Mouse (Mus musculus): ENCODE measurements around the gene Npdc1. TPM values are rescaled to one million over a fixed set of nuclear protein-coding genes. Genes with fewer than 3 reads are reported as not detected.

Npdc1 gene
- polyA plus RNA-seq, 1 experiment: 114 TPM

- H3ac ChIP-seq (ENCODE audit: control insufficient read depth, insufficient read length): no peak overlapping the region
- TF ChIP-seq USF1 (IDR thresholded peaks at IDR 0.05; ENCODE audit: low read depth) (no peak), POLR2A (IDR thresholded peaks at IDR 0.05; ENCODE audit: insufficient read length, low read depth) (no peak), MAX (IDR thresholded peaks at IDR 0.05; ENCODE audit: low read depth) (no peak), SRF (IDR thresholded peaks at IDR 0.05; ENCODE audit: control insufficient read depth, insufficient read length, low read depth) (no peak), POLR2AphosphoS2 (IDR thresholded peaks at IDR 0.05; ENCODE audit: insufficient read length, low read depth) (no peak), E2F4 (IDR thresholded peaks at IDR 0.05; ENCODE audit: insufficient read depth) (no peak), REST (IDR thresholded peaks at IDR 0.05; ENCODE audit: insufficient read depth, insufficient read length) (no peak), CEBPB (IDR thresholded peaks at IDR 0.05; ENCODE audit: insufficient read depth, poor library complexity, severe bottlenecking) (no peak), TCF3 (IDR thresholded peaks at IDR 0.05; ENCODE audit: insufficient read length, low read depth) (no peak), MYOG (IDR thresholded peaks at IDR 0.05; ENCODE audit: control insufficient read depth in 1 of 3, insufficient read depth in 1 of 3, insufficient read length in 2 of 3, low read depth in 2 of 3) (no peak), MYOD1 (IDR thresholded peaks at IDR 0.05; ENCODE audit: control insufficient read depth in 1 of 3, insufficient read length in 2 of 3, low read depth in 2 of 3) (no peak), TCF12 (IDR thresholded peaks at IDR 0.05; ENCODE audit: insufficient read depth, poor library complexity, severe bottlenecking) (no peak)
- no peaks in the 10 kb centered on the region for H3K79me2 ChIP-seq (ENCODE audit: control insufficient read depth, insufficient read depth)
- no peaks in the 10 kb centered on the region for H3K36me3 ChIP-seq (ENCODE audit: control insufficient read depth, insufficient read depth)
- no peak overlapping the region for H3K4me3 ChIP-seq
- peaks cover 12% of the 10 kb centered on the region for H3K27me3 ChIP-seq (ENCODE audit: control insufficient read depth, insufficient read depth, insufficient read length)
- no peak overlapping the region for H3K4me2 ChIP-seq (ENCODE audit: low read depth)
Measured at GRCm38 (mm10) chr2:25391266-25391665, 7.9 kb upstream of the Npdc1 start.

DNA sequence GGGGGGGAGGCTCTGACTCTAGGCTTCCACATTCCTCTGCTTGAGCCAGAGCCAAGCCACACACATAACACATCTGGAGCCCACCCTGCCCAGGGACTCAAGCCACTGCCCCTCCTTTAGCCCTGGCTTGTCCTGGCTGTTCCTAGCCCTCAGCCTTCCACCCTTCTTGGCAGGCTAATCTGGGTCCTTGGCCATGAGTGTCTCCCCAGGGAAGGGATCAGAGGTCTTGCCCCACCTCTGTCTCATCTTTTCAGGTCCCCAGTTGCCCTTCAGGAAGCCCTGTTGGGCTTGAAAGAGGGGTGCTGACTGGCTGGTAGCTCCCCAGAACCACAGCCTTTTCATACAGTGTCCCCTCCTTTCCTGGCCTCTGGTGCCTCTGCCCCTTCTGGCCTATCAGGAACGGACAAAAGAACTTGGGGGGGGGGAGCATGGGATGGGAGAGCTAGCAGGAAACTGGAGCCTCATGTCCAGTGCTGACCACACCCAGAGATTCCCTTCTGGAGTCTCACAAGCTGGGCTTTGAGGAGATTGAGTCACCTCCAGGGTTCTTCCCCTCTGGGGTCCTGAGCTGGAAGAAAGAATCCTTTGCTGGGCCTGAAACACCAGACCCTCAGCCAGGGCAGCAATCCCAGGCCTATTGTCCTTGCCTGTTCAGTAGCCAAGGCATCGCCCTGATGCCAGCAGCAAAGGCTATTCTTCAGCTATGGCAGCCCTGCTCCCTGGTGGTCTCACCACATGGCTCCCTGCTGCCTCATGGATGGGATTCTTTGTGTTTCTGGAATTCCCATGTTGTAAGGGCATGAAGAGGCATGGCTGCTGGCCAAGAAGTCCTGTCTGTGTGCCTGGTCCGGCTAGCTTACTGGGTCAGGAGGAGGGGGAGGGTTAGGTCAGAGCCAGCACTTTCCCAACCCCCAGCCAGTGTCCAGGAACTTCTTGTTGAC is 4.6 kb upstream of the Npdc1 start:
- Histone ChIP-seq H3K4me3 (no peak overlapping the region), H3ac (ENCODE audit: control insufficient read depth, insufficient read length) (no peak overlapping the region), H3K4me2 (ENCODE audit: low read depth) (no peak overlapping the region), H3K79me2 (ENCODE audit: control insufficient read depth, insufficient read depth) (no peaks in the 10 kb centered on the region), H3K36me3 (ENCODE audit: control insufficient read depth, insufficient read depth) (no peaks in the 10 kb centered on the region), H3K27me3 (ENCODE audit: control insufficient read depth, insufficient read depth, insufficient read length) (peaks cover 34% of the 10 kb centered on the region)
- TF ChIP-seq SRF (IDR thresholded peaks at IDR 0.05; ENCODE audit: control insufficient read depth, insufficient read length, low read depth) (no peak), POLR2AphosphoS2 (IDR thresholded peaks at IDR 0.05; ENCODE audit: insufficient read length, low read depth) (no peak), TCF3 (IDR thresholded peaks at IDR 0.05; ENCODE audit: insufficient read length, low read depth) (no peak), CEBPB (IDR thresholded peaks at IDR 0.05; ENCODE audit: insufficient read depth, poor library complexity, severe bottlenecking) (no peak), MYOG (IDR thresholded peaks at IDR 0.05; ENCODE audit: control insufficient read depth in 1 of 3, insufficient read depth in 1 of 3, insufficient read length in 2 of 3, low read depth in 2 of 3) (no peak), TCF12 (IDR thresholded peaks at IDR 0.05; ENCODE audit: insufficient read depth, poor library complexity, severe bottlenecking) (no peak), E2F4 (IDR thresholded peaks at IDR 0.05; ENCODE audit: insufficient read depth) (no peak), USF1 (IDR thresholded peaks at IDR 0.05; ENCODE audit: low read depth) (no peak), REST (IDR thresholded peaks at IDR 0.05; ENCODE audit: insufficient read depth, insufficient read length) (no peak), MAX (IDR thresholded peaks at IDR 0.05; ENCODE audit: low read depth) (no peak), POLR2A (IDR thresholded peaks at IDR 0.05; ENCODE audit: insufficient read length, low read depth) (no peak), MYOD1 (IDR thresholded peaks at IDR 0.05; ENCODE audit: control insufficient read depth in 1 of 3, insufficient read length in 2 of 3, low read depth in 2 of 3) (no peak)

- Histone ChIP-seq H3K27me3 (ENCODE audit: control insufficient read depth, insufficient read depth, insufficient read length) (peaks cover 34% of the 10 kb centered on the region), H3ac (ENCODE audit: control insufficient read depth, insufficient read length) (no peak within 1 kb of the TSS), H3K4me2 (ENCODE audit: low read depth) (no peak within 1 kb of the TSS), H3K4me3 (no peak within 1 kb of the TSS), H3K79me2 (ENCODE audit: control insufficient read depth, insufficient read depth) (no peaks in the 10 kb centered on the region), H3K36me3 (ENCODE audit: control insufficient read depth, insufficient read depth) (no peaks in the 10 kb centered on the region)
- no peak for TF ChIP-seq TCF12 (IDR thresholded peaks at IDR 0.05; ENCODE audit: insufficient read depth, poor library complexity, severe bottlenecking)
- no peak for TF ChIP-seq POLR2AphosphoS2 (IDR thresholded peaks at IDR 0.05; ENCODE audit: insufficient read length, low read depth)
- TF ChIP-seq E2F4 (IDR thresholded peaks at IDR 0.05; ENCODE audit: insufficient read depth): no peak
- TF ChIP-seq MYOD1 (IDR thresholded peaks at IDR 0.05; ENCODE audit: control insufficient read depth in 1 of 3, insufficient read length in 2 of 3, low read depth in 2 of 3): no peak
- no peak for TF ChIP-seq REST (IDR thresholded peaks at IDR 0.05; ENCODE audit: insufficient read depth, insufficient read length)
Measured at GRCm38 (mm10) chr2:25395721-25396596, 3.2 kb upstream of the Npdc1 start, which contains the start of gene Entpd2. Gene Entpd2, plus strand, starts transcription at chr2:25395874.

GRCm38 (mm10) chr2:25396597-25396983 is 2.6 kb upstream of the Npdc1 start:
- Histone ChIP-seq H3K4me2 (ENCODE audit: low read depth) (no peak overlapping the region), H3K36me3 (ENCODE audit: control insufficient read depth, insufficient read depth) (no peaks in the 10 kb centered on the region), H3K79me2 (ENCODE audit: control insufficient read depth, insufficient read depth) (no peaks in the 10 kb centered on the region), H3ac (ENCODE audit: control insufficient read depth, insufficient read length) (no peak overlapping the region), H3K4me3 (no peak overlapping the region), H3K27me3 (ENCODE audit: control insufficient read depth, insufficient read depth, insufficient read length) (peaks cover 34% of the 10 kb centered on the region)
- TF ChIP-seq POLR2AphosphoS2 (IDR thresholded peaks at IDR 0.05; ENCODE audit: insufficient read length, low read depth) (no peak), REST (IDR thresholded peaks at IDR 0.05; ENCODE audit: insufficient read depth, insufficient read length) (no peak), SRF (IDR thresholded peaks at IDR 0.05; ENCODE audit: control insufficient read depth, insufficient read length, low read depth) (no peak), CEBPB (IDR thresholded peaks at IDR 0.05; ENCODE audit: insufficient read depth, poor library complexity, severe bottlenecking) (no peak), POLR2A (IDR thresholded peaks at IDR 0.05; ENCODE audit: insufficient read length, low read depth) (no peak), E2F4 (IDR thresholded peaks at IDR 0.05; ENCODE audit: insufficient read depth) (no peak), TCF3 (IDR thresholded peaks at IDR 0.05; ENCODE audit: insufficient read length, low read depth) (no peak), MYOD1 (IDR thresholded peaks at IDR 0.05; ENCODE audit: control insufficient read depth in 1 of 3, insufficient read length in 2 of 3, low read depth in 2 of 3) (no peak), MAX (IDR thresholded peaks at IDR 0.05; ENCODE audit: low read depth) (no peak), MYOG (IDR thresholded peaks at IDR 0.05; ENCODE audit: control insufficient read depth in 1 of 3, insufficient read depth in 1 of 3, insufficient read length in 2 of 3, low read depth in 2 of 3) (no peak)

Data from myocyte (in vitro differentiated cells).